Mouse (Mus musculus): ENCODE measurements around the gene Matn3. TPM values are rescaled to one million over a fixed set of nuclear protein-coding genes. Genes with fewer than 3 reads are reported as not detected.

The Matn3 gene
- not detected in 2 replicates for polyA plus RNA-seq (2015; fragmentation: Nextera tagmentation; extraction: Ambion mirVana)

DNA sequence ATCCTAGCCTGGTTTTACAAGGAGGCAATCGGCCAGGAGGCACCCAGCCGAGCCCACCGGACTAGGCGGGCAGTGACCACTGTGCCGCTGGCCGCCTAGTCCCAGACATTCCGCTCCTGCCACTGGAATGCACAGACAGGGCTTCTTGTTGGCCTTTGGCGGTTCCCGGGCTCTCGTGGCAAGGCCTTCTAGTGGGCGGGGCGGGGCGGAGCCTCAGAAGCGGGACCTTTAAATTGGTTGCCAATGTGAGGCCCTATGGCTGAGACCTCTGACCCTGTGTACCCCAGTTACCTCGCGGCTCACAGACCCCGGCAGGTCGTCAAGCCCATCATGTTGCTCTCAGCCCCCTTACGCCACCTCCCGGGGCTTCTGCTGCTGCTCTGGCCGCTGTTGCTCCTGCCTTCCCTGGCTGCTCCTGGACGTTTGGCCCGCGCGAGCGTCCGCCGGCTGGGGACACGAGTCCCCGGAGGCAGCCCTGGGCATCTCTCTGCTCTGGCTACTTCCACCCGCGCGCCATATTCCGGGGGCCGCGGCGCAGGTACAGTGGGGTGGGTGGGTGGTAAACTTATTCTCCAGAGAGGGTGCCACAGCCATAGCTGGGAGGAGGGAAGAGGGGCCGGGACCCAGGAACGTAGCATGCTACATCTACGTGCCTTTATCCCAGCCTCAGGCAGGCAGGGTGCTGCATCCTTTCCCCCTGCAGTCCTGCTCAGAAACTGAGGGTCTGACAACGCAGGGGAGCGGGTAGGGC is at the start of gene Matn3:
Matn3 (plus strand) TSS at position 216 of the 751 bp plus-strand sequence.
- Histone ChIP-seq H3K4me3 (ENCODE audit: low read depth, low read length) (peak within 1 kb of the TSS; percentile 25), H3K4me1 (ENCODE audit: insufficient read depth) (peaks cover 8% of the 10 kb centered on the region), H3K9ac (replicated peaks) (peak within 1 kb of the TSS; percentile 36; the same call in 1 of the 2 replicates), H3K27me3 (ENCODE audit: insufficient read depth, low read length) (peaks cover 18% of the 10 kb centered on the region), H3K36me3 (replicated peaks; ENCODE audit: insufficient read depth, low read length) (no peaks in the 10 kb centered on the region), H3K27ac (ENCODE audit: low read depth) (no peak within 1 kb of the TSS), H3K9me3 (ENCODE audit: low read length) (no peaks in the 10 kb centered on the region), H3K4me2 (ENCODE audit: low read depth, low read length) (peak within 1 kb of the TSS; percentile 71)
- 2% methylated on average over 42 of the region's 42 CpGs for WGBS (ENCODE audit: insufficient replicate concordance)
- DNase-seq, result peak; percentile 80
- no peak for TF ChIP-seq CTCF (IDR thresholded peaks at IDR 0.05; ENCODE audit: low read depth)
- no peak for TF ChIP-seq EP300 (IDR thresholded peaks at IDR 0.05; ENCODE audit: low read depth)
- ATAC-seq, result 0 out of 2 replicates have a peak, but pooled peaks have one; percentile 40

DNA sequence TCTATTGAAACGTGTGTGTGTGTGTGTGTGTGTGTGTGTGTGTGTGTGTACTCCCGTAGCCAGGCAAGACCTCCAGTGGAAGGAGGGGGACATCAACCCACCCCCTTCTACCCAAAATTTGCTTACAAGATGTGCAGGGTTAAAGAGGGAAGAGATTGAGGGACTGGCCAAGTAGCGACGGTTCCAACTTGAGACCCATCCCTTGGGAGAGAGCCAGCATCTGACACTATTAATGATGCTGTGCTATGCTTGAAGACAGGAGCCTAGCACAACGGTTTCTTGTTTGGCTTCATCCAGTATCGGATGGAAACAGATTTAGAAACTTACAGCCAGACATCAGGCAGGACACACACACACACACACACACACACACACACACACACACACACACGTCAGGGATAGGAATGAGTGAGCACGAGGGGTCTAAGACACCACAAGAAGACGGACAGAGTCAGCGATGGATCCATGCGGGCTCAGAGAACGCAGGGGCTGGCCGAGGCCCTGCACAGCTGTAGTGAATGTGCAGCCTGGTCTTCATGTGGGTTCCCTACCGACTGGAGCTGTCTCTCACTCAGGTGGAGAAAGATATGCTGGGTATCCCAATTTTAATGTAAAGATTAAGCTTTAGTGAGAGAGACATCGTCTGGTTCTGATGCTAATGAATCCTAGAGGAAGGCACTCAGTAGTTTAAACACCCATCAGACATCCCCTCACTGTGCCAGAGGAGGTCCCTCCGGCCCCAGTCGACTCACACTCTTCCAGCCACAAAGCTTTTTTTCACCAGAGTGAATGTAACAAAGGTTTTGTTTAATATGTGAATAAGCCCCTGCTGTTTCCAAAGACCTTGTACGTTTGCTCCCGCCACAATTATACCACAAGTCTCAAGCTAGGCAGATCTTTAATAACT is 48.6 kb upstream of the Matn3 start:
- no peaks in the 10 kb centered on the region for H3K27me3 ChIP-seq (ENCODE audit: insufficient read depth, low read length)
- H3K36me3 ChIP-seq (replicated peaks; ENCODE audit: insufficient read depth, low read length), result no peaks in the 10 kb centered on the region
- H3K9me3 ChIP-seq (ENCODE audit: low read length), result no peaks in the 10 kb centered on the region
- H3K4me3 ChIP-seq (ENCODE audit: low read depth, low read length), result no peak overlapping the region
- no peak overlapping the region for H3K27ac ChIP-seq (ENCODE audit: low read depth)
- H3K9ac ChIP-seq (replicated peaks), result no peak overlapping the region
- ATAC-seq (no peak), DNase-seq (no peak)
- WGBS (ENCODE audit: insufficient replicate concordance), result 74% methylated on average over 19 of the region's 19 CpGs
- no peaks in the 10 kb centered on the region for H3K4me1 ChIP-seq (ENCODE audit: insufficient read depth)
- TF ChIP-seq CTCF (IDR thresholded peaks at IDR 0.05; ENCODE audit: low read depth) (no peak), EP300 (IDR thresholded peaks at IDR 0.05; ENCODE audit: low read depth) (no peak)
- H3K4me2 ChIP-seq (ENCODE audit: low read depth, low read length), result no peak overlapping the region

- Histone ChIP-seq H3K27me3 (ENCODE audit: insufficient read depth, low read length) (no peaks in the 10 kb centered on the region), H3K9ac (replicated peaks) (no peak overlapping the region), H3K4me1 (ENCODE audit: insufficient read depth) (no peaks in the 10 kb centered on the region), H3K9me3 (ENCODE audit: low read length) (no peaks in the 10 kb centered on the region), H3K36me3 (replicated peaks; ENCODE audit: insufficient read depth, low read length) (no peaks in the 10 kb centered on the region), H3K27ac (ENCODE audit: low read depth) (no peak overlapping the region), H3K4me3 (ENCODE audit: low read depth, low read length) (no peak overlapping the region), H3K4me2 (ENCODE audit: low read depth, low read length) (no peak overlapping the region)
- TF ChIP-seq CTCF (IDR thresholded peaks at IDR 0.05; ENCODE audit: low read depth) (no peak), EP300 (IDR thresholded peaks at IDR 0.05; ENCODE audit: low read depth) (no peak)
- no peak for ATAC-seq
- WGBS (ENCODE audit: insufficient replicate concordance), result 50% methylated on average over 4 of the region's 4 CpGs
- no peak for DNase-seq
These were observed 47.5 kb upstream of the Matn3 start for GRCm38 (mm10) chr12:8900107-8900698.

DNA sequence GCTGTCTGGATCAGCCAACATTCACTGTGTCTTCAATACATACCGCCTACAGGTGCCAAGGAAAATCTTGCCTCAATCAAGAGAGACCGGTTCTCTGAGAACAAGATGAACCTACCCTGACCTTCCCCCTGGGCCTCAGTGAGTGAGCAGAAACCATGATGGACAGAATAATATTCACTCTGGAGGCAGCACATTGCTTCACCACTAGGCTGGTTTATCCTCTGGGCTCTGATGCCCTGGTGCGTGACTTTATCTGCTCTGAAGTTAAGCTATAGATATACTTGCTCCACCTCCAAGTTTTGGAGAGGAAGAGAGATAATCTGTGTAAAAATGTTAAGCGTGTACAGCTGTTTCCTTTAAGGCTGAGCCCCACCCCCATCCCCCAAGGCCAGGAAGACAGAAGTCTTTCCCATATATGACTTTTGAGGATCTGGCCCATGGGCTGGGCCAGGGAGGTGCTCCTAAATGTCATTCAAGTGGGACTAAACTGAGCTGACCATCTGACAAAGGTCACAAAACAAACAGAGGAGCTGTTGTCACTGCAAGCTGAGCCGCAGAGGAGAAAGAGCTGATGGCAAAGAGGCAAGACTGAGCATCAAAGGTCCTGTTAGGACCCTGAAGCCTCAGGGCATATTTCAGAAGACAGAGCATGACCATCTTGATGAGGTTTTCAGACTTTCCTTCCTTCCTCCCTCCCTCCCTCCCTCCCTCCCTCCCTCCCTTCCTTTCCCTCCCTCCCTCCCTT is 46.6 kb upstream of the Matn3 start:
- no peak overlapping the region for H3K9ac ChIP-seq (replicated peaks)
- 29% methylated on average over 5 of the region's 5 CpGs for WGBS (ENCODE audit: insufficient replicate concordance)
- H3K27me3 ChIP-seq (ENCODE audit: insufficient read depth, low read length), result no peaks in the 10 kb centered on the region

DNA sequence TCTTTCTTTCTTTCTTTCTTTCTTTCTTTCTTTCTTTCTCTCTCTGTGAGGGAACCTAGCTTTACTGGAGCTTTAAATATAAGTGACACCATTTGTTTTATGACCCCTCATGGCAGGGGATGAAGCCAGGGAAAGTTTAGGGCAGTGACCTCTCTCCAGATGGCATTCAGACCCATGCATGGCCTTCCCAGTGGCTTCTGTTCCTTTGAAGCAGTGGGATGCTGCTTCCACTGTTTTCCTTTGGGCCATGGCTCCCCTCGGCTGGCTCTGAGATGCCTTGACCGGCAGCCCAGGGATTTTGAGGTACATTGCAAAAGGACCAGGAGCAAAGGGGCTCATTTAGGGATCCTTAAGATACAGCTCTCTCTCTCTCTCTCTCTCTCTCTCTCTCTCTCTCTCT is 45.8 kb upstream of the Matn3 start:
- no peak overlapping the region for H3K27ac ChIP-seq (ENCODE audit: low read depth)
- no peaks in the 10 kb centered on the region for H3K9me3 ChIP-seq (ENCODE audit: low read length)
- H3K4me2 ChIP-seq (ENCODE audit: low read depth, low read length), result no peak overlapping the region
- TF ChIP-seq CTCF (IDR thresholded peaks at IDR 0.05; ENCODE audit: low read depth) (no peak), EP300 (IDR thresholded peaks at IDR 0.05; ENCODE audit: low read depth) (no peak)
- H3K4me1 ChIP-seq (ENCODE audit: insufficient read depth), result no peaks in the 10 kb centered on the region
- H3K9ac ChIP-seq (replicated peaks), result no peak overlapping the region
- 46% methylated on average over 2 of the region's 2 CpGs for WGBS (ENCODE audit: insufficient replicate concordance)
- H3K4me3 ChIP-seq (ENCODE audit: low read depth, low read length), result no peak overlapping the region
- H3K36me3 ChIP-seq (replicated peaks; ENCODE audit: insufficient read depth, low read length), result no peaks in the 10 kb centered on the region
- DNase-seq (no peak), ATAC-seq (no peak)
- H3K27me3 ChIP-seq (ENCODE audit: insufficient read depth, low read length), result no peaks in the 10 kb centered on the region

More for the DNA sequence above, 46.6 kb upstream of the Matn3 start:
- no peak for TF ChIP-seq EP300 (IDR thresholded peaks at IDR 0.05; ENCODE audit: low read depth)
- TF ChIP-seq CTCF (IDR thresholded peaks at IDR 0.05; ENCODE audit: low read depth), result no peak
- Histone ChIP-seq H3K27ac (ENCODE audit: low read depth) (no peak overlapping the region), H3K36me3 (replicated peaks; ENCODE audit: insufficient read depth, low read length) (no peaks in the 10 kb centered on the region), H3K4me2 (ENCODE audit: low read depth, low read length) (no peak overlapping the region), H3K9me3 (ENCODE audit: low read length) (no peaks in the 10 kb centered on the region), H3K4me3 (ENCODE audit: low read depth, low read length) (no peak overlapping the region), H3K4me1 (ENCODE audit: insufficient read depth) (no peaks in the 10 kb centered on the region)
- DNase-seq (no peak), ATAC-seq (no peak)
